Mouse (Mus musculus) heart, postnatal 0 days (tissue): ENCODE results near the gene Tfeb. TPM values are rescaled to one million over a fixed set of nuclear protein-coding genes. Genes with fewer than 3 reads are reported as not detected.

ENCODE experiments used
- ATAC-seq: fragments of 200-750 bp; cut with Nextera tagmentation; 2 replicates; pipeline ENCODE4 v1.8.0; 2017; ENCODE audit warnings: low read depth, moderate number of reproducible peaks, moderate library complexity; ENCODE audit not compliant: insufficient read depth
- DNase-seq: peaks from one replicate; pipeline ENCODE4 v3.0.0-alpha.2; 2016; ENCODE audit warnings: low spot score
- H3K27ac ChIP-seq: fragments of 300-500 bp; sonication (generic); 2 replicates; pipeline ENCODE4 v1.5.1; 2014; ENCODE audit warnings: low read depth, mild to moderate bottlenecking
- H3K27me3 ChIP-seq: fragments of 300-500 bp; sonication (generic); 2 replicates; pipeline ENCODE4 v1.6.1; 2014; ENCODE audit warnings: low read length, mixed read lengths; ENCODE audit not compliant: control insufficient read depth, insufficient read depth
- H3K36me3 ChIP-seq: fragments of 300-500 bp; sonication (generic); replicated peaks from 2 replicates; pipeline ENCODE4 v1.6.1; 2014; ENCODE audit warnings: low read length, mixed read lengths; ENCODE audit not compliant: control insufficient read depth, insufficient read depth
- H3K4me1 ChIP-seq: fragments of 300-500 bp; sonication (generic); 2 replicates; pipeline ENCODE4 v1.6.1; 2014; ENCODE audit warnings: antibody characterized with exemption; ENCODE audit not compliant: control insufficient read depth, insufficient read depth
- H3K4me2 ChIP-seq: fragments of 300-500 bp; sonication (generic); 2 replicates; pipeline ENCODE4 v1.6.1; 2014; ENCODE audit warnings: low read depth, mild to moderate bottlenecking, low read length, moderate library complexity
- H3K4me3 ChIP-seq: fragments of 300-500 bp; sonication (generic); 2 replicates; pipeline ENCODE4 v1.5.1; 2014; ENCODE audit warnings: low read depth, low read length
- H3K9ac ChIP-seq: fragments of 300-500 bp; sonication (generic); replicated peaks from 2 replicates; pipeline ENCODE4 v1.6.1; 2014; ENCODE audit warnings: low read depth, low read length, mixed read lengths
- H3K9me3 ChIP-seq: fragments of 300-500 bp; sonication (generic); replicated peaks from 2 replicates; pipeline ENCODE4 v1.6.1; 2016; ENCODE audit warnings: low read length; ENCODE audit not compliant: control insufficient read depth
- CTCF ChIP-seq: IDR thresholded peaks from 2 replicates; pipeline ENCODE4 v1.5.1; 2016; ENCODE audit warnings: antibody characterized with exemption, control low read depth, low read depth
- EP300 ChIP-seq: IDR thresholded peaks from 2 replicates; pipeline ENCODE4 v1.6.1; 2016; ENCODE audit warnings: antibody characterized with exemption, low read depth
- WGBS: fragments of 180-500 bp; shearing (Covaris S2); extraction: QIAGEN DNeasy Blood & Tissue Kit; methylation state at CpG from one replicate; pipeline ENCODE4 v1.1.7; 2014; 5-methylcytosine and 5-hydroxymethylcytosine counted together
- polyA plus RNA-seq: library from polyadenylated mRNA; unstranded; fragments of >200 nt; fragmentation: Nextera tagmentation; extraction: Ambion mirVana; gene quantifications from 2 replicates; pipeline ENCODE4 v1.2.1, GENCODE M21; 2015
- total RNA-seq: library from RNA; depleted of rRNA; stranded (reverse); fragments of >200 nt; gene quantifications from 2 replicates; pipeline ENCODE4 v1.2.3, GENCODE M21; 2014; ENCODE audit warnings: low replicate concordance

Gene Tfeb
- total and polyA plus RNA-seq, 2 experiments from 2014 or later = 27.9 to 42.4 TPM

DNA sequence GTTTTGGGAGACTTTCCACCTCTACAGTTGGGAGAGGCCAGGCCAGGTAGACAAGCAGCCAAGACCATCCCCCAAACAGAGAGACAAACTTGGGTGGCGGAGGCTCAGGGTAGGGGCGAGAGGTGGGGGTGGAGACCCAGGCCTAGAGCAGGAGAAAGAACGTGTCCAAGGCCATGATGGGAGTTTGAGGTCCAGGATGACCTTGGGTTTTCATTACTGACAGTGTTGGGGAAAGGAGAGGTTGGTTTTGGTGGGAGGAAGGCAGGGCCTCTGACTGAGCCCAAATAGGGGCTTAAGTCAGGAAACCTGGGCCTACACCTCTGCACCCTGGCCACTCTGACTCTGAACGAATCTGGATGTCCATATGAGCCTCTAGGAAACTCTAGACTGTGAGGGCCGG is 94.9 kb downstream of the Tfeb start:
- no peak for ATAC-seq
- H3K9me3 ChIP-seq = no peaks in the 10 kb centered on the region
- H3K27ac ChIP-seq = peak overlapping the region; percentile 20; the same call in 1 of the 2 replicates
- 0 out of 2 replicates have a peak overlapping the region, but pooled peaks have one; percentile 10 for H3K9ac ChIP-seq
- H3K4me2 ChIP-seq = peak overlapping the region; percentile 90
- H3K27me3 ChIP-seq = peaks cover 11% of the 10 kb centered on the region; the same call in 1 of the 2 replicates
- DNase-seq = no peak
- peak overlapping the region; percentile 71 for H3K4me3 ChIP-seq
- H3K4me1 ChIP-seq = peaks cover 32% of the 10 kb centered on the region
- 62% methylated on average over 5 of the region's 5 CpGs for WGBS
- TF ChIP-seq EP300 = no peak
- no peak for TF ChIP-seq CTCF
- H3K36me3 ChIP-seq = peaks cover 7% of the 10 kb centered on the region

DNA sequence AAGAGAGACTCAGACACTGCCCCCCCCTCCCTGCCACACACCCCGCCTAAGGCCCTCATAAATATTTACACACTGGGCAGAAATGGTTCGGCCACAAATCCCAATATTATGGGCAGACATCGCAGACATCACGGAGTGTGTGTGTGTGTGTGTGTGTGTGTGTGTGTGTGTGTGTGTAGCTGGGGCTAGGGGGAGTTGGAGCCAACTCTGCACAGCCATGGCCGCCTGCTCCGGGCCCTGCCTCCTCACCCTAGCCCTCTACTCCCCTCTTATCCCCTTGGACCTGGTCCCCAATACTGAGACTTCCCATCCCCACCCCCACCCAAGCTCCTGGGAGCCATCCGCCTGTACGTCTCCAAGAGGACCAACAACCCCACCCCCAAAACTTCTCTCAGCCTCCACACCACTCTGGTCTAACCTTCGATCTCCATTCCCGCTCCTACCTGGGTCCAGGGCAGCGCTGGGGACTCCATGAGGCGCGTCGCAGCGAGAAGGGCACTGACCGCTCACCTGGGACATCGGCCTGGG is 95.7 kb downstream of the Tfeb start:
- ATAC-seq (peak; percentile 34), DNase-seq (no peak)
- H3K4me1 ChIP-seq = peaks cover 32% of the 10 kb centered on the region

GRCm38 (mm10) chr17:47833029-47833627 is 96.3 kb downstream of the Tfeb start:
- Histone ChIP-seq H3K9ac (peak overlapping the region; percentile 60), H3K9me3 (no peaks in the 10 kb centered on the region), H3K4me2 (peak overlapping the region; percentile 90), H3K27ac (peak overlapping the region; percentile 68), H3K27me3 (peaks cover 11% of the 10 kb centered on the region; the same call in 1 of the 2 replicates), H3K4me1 (peaks cover 32% of the 10 kb centered on the region), H3K36me3 (0 out of 2 replicates have a peak, but pooled peaks cover 4% of the 10 kb centered on the region), H3K4me3 (peak overlapping the region; percentile 71)
- TF ChIP-seq EP300 (no peak), CTCF (no peak)
- 1% methylated on average over 44 of the region's 45 CpGs for WGBS
- DNase-seq (no peak), ATAC-seq (peak; percentile 75)

More for the DNA sequence above, 95.7 kb downstream of the Tfeb start:
- no peaks in the 10 kb centered on the region for H3K9me3 ChIP-seq
- no peak for TF ChIP-seq EP300
- no peak for TF ChIP-seq CTCF
- H3K9ac ChIP-seq = peak overlapping the region; percentile 60
- peak overlapping the region; percentile 68 for H3K27ac ChIP-seq
- 10% methylated on average over 17 of the region's 17 CpGs for WGBS
- H3K27me3 ChIP-seq = peaks cover 11% of the 10 kb centered on the region; the same call in 1 of the 2 replicates
- H3K36me3 ChIP-seq = 0 out of 2 replicates have a peak, but pooled peaks cover 4% of the 10 kb centered on the region
- H3K4me2 ChIP-seq = peak overlapping the region; percentile 90
- peak overlapping the region; percentile 71 for H3K4me3 ChIP-seq

DNA sequence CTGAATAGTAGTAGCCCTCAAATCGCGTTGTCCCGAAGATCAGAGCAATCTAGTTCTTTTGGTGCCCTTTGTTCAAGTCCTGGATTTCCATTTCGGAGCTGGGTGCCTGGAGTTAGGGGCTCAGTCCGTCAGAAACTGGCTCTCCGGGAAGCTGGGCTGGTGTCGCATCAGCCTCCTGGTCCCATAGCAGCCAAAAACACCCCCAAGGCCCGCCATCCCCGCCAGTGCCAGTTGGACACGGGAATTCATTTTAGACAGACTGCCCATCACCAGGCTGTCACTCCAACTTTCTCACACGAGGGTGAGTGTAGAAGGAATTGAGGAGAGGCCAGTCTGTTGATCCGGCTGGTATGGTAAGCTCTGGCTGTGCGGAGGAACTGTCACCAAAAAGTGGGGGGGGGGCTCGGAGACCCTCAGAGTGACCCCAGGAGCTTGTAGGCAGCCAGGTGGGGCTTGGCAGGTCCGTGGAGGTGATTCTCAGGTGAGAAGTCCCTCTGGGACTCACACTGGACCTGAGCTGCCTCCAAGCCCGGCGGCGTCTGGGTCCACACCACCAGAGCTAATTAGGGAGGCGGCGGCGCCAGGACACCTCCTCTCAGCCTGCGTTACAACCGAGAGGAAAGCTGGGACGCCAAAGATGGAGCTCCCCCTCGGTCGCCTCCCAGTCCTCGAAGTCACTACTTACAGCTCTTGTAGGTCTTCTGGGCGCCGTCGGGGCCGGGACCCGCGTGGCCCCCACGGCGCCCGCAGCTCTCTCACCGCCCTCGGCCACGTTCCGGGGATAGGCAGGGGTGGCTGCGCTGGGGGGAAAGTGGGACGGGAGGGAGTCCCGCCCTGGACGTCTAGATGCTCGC is 97.0 kb downstream of the Tfeb start:
- no peaks in the 10 kb centered on the region for H3K9me3 ChIP-seq
- ATAC-seq (no peak), DNase-seq (no peak)
- H3K27ac ChIP-seq = peak overlapping the region; percentile 68
- WGBS = under 1% methylated on average over 45 of the region's 45 CpGs
- peaks cover 11% of the 10 kb centered on the region; the same call in 1 of the 2 replicates for H3K27me3 ChIP-seq
- 0 out of 2 replicates have a peak, but pooled peaks cover 4% of the 10 kb centered on the region for H3K36me3 ChIP-seq
- H3K9ac ChIP-seq = peak overlapping the region; percentile 60
- TF ChIP-seq EP300 (no peak), CTCF (no peak)
- peak overlapping the region; percentile 90 for H3K4me2 ChIP-seq
- H3K4me1 ChIP-seq = peaks cover 32% of the 10 kb centered on the region
- peak overlapping the region; percentile 71 for H3K4me3 ChIP-seq

GRCm38 (mm10) chr17:47834482-47834767 is 97.6 kb downstream of the Tfeb start, which contains the start of gene Mdfi:
Gene Mdfi, minus strand, starts transcription at chr17:47834691.
- 10% methylated on average over 17 of the region's 18 CpGs for WGBS
- no peak for DNase-seq
- Histone ChIP-seq H3K4me2 (peak within 1 kb of the TSS; percentile 90), H3K27ac (peak within 1 kb of the TSS; percentile 68), H3K9ac (peak within 1 kb of the TSS; percentile 60), H3K4me3 (peak within 1 kb of the TSS; percentile 71), H3K27me3 (peaks cover 11% of the 10 kb centered on the region; the same call in 1 of the 2 replicates), H3K9me3 (no peaks in the 10 kb centered on the region), H3K36me3 (0 out of 2 replicates have a peak, but pooled peaks cover 4% of the 10 kb centered on the region), H3K4me1 (peaks cover 32% of the 10 kb centered on the region)
- TF ChIP-seq CTCF = no peak
- no peak for ATAC-seq
